Mouse (Mus musculus) kidney, embryonic 14.5 days (tissue): Measurements from ENCODE around the gene Dmtf1. TPM values are rescaled to one million over a fixed set of nuclear protein-coding genes. Genes with fewer than 3 reads are reported as not detected.

ENCODE experiments used
- ATAC-seq: fragments of 200-750 bp; cut with Nextera tagmentation; 2 replicates; pipeline ENCODE4 v1.8.0; 2017; ENCODE audit warnings: moderate number of reproducible peaks, mild to moderate bottlenecking, moderate TSS enrichment, moderate library complexity; ENCODE audit not compliant: low FRiP score, low TSS enrichment
- H3K27ac ChIP-seq: fragments of 300-500 bp; sonication (generic); 2 replicates; pipeline ENCODE4 v1.5.1; 2014; ENCODE audit warnings: low read depth, mild to moderate bottlenecking, low read length, moderate library complexity, mixed read lengths
- H3K27me3 ChIP-seq: fragments of 300-500 bp; sonication (generic); 2 replicates; pipeline ENCODE4 v1.6.1; 2014; ENCODE audit warnings: mild to moderate bottlenecking, low read length; ENCODE audit not compliant: control insufficient read depth, insufficient read depth
- H3K36me3 ChIP-seq: fragments of 300-500 bp; sonication (generic); 2 replicates; pipeline ENCODE4 v1.6.1; 2014; ENCODE audit warnings: low read length, mixed read lengths; ENCODE audit not compliant: control insufficient read depth, insufficient read depth
- H3K4me1 ChIP-seq: fragments of 300-500 bp; sonication (generic); 2 replicates; pipeline ENCODE4 v1.6.1; 2014; ENCODE audit warnings: low read length, mixed read lengths; ENCODE audit not compliant: control insufficient read depth, insufficient read depth
- H3K4me2 ChIP-seq: fragments of 300-500 bp; sonication (generic); replicated peaks from 2 replicates; pipeline ENCODE4 v1.6.1; 2014; ENCODE audit warnings: low read depth, mild to moderate bottlenecking, low read length
- H3K4me3 ChIP-seq: fragments of 300-500 bp; sonication (generic); 2 replicates; pipeline ENCODE4 v1.5.1; 2014; ENCODE audit warnings: mild to moderate bottlenecking, low read length
- H3K9ac ChIP-seq: fragments of 300-500 bp; sonication (generic); 2 replicates; pipeline ENCODE4 v1.6.1; 2014; ENCODE audit warnings: low read depth, mild to moderate bottlenecking, low read length, moderate library complexity
- H3K9me3 ChIP-seq: fragments of 300-500 bp; sonication (generic); 2 replicates; pipeline ENCODE4 v1.6.1; 2016; ENCODE audit warnings: low read length; ENCODE audit not compliant: control insufficient read depth
- WGBS: fragments of 180-500 bp; shearing (Covaris S2); extraction: QIAGEN DNeasy Blood & Tissue Kit; methylation state at CpG from one replicate; pipeline ENCODE4 v1.1.7; 2014; 5-methylcytosine and 5-hydroxymethylcytosine counted together
- polyA plus RNA-seq: library from polyadenylated mRNA; unstranded; fragments of >200 nt; fragmentation: Nextera tagmentation; extraction: Ambion mirVana; gene quantifications from 2 replicates; pipeline ENCODE4 v1.2.1, GENCODE M21; 2014

The Dmtf1 gene
- polyA plus RNA-seq, 1 experiment from 2014 or later, result 55.5 TPM

DNA sequence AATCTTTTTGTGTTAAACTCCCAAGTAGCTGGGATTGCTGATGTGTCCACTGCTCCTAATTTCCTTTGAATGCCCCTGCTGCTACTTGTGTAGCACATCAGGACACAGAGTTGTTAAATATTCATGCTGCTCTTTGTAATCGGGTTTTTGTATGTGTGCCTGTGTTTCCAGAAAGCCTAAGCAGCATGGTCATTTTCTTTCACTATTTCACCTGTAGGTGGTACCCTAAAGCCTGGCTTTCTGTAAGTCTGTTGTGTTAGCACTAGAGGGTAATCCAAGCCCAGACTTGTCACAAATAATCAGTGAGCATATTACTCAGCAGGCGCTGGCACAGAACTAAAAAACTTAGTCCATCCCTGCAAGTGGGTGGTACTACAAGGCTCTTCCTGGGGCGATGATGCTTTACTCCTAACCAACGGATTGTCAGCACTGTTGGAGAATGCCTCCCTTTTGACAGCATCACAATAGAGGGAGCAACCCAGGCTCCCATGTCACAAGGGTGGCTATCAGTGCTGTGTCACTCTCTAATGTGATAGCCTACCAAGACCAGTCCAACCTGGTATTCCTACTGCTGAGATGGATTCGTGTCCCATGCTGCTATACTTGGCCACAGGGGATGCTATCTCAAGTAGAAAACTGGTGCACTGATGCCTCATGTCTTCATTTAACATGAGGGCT is 88.3 kb downstream of the Dmtf1 start:
- H3K36me3 ChIP-seq, result no peaks in the 10 kb centered on the region
- H3K27ac ChIP-seq, result no peak overlapping the region
- H3K4me3 ChIP-seq, result no peak overlapping the region
- no peaks in the 10 kb centered on the region for H3K4me1 ChIP-seq
- no peaks in the 10 kb centered on the region for H3K9me3 ChIP-seq
- no peaks in the 10 kb centered on the region for H3K27me3 ChIP-seq
- ATAC-seq, result no peak
- H3K4me2 ChIP-seq, result no peak overlapping the region
- WGBS, result 68% methylated on average over 5 of the region's 5 CpGs
- no peak overlapping the region for H3K9ac ChIP-seq

DNA sequence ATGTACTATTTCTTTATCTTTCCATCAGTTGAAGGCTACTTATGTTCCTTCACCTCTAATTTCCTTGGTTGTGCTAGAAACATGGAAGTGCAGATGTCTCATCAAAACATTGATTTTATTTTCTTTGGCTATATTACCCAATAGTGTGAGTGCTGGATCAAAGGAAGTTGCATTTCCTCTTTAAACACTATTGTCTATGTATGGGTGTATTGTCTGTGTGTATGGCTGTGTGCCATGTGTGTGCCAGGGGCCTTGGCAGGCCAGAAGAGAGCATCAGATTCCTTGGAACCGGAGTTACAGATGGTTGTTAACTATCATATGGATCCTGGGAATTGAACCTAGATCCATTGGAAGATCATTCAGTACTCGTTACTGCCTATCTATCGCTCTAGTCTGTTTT is 90.2 kb downstream of the Dmtf1 start:
- H3K9me3 ChIP-seq, result no peaks in the 10 kb centered on the region
- WGBS, result 86% methylated on average over 3 of the region's 3 CpGs

DNA sequence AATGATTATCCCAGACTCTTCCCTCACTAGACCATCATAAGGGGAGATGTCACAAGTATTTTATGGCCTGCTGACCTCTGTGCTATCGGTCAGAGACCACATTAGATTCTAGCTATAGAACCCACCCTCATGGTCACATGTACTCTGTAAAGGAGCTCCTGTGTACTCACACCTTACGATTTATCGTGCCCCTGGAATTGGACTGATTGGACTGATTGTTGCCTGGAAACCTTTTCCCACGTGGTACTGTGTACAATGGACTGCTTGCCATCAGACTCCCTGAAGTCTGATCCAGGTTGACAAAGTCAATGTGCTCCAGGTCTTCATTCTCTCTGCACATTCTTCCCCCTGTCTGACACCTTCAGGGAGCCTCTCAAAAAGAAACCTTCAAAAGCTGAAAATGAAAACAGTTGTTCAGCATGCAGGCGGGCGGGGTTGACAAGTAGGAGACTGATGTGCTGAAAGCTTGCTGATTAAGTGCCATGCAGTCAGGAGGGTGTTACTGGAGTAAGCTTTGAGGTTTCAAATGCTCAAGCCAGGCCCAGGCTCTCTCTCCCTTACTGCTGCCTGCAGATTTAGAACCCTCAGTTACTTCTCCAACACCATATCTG is 91.9 kb downstream of the Dmtf1 start:
- no peak overlapping the region for H3K9ac ChIP-seq
- no peaks in the 10 kb centered on the region for H3K36me3 ChIP-seq
- WGBS, result 49% methylated on average over 6 of the region's 6 CpGs
- no peak overlapping the region for H3K27ac ChIP-seq
- H3K27me3 ChIP-seq, result no peaks in the 10 kb centered on the region
- ATAC-seq, result no peak
- no peak overlapping the region for H3K4me2 ChIP-seq
- no peaks in the 10 kb centered on the region for H3K9me3 ChIP-seq
- no peak overlapping the region for H3K4me3 ChIP-seq
- no peaks in the 10 kb centered on the region for H3K4me1 ChIP-seq

More for the DNA sequence above, 90.2 kb downstream of the Dmtf1 start:
- Histone ChIP-seq H3K27ac (no peak overlapping the region), H3K9ac (no peak overlapping the region), H3K4me1 (no peaks in the 10 kb centered on the region), H3K4me2 (no peak overlapping the region), H3K27me3 (no peaks in the 10 kb centered on the region), H3K36me3 (no peaks in the 10 kb centered on the region), H3K4me3 (no peak overlapping the region)
- ATAC-seq, result no peak

DNA sequence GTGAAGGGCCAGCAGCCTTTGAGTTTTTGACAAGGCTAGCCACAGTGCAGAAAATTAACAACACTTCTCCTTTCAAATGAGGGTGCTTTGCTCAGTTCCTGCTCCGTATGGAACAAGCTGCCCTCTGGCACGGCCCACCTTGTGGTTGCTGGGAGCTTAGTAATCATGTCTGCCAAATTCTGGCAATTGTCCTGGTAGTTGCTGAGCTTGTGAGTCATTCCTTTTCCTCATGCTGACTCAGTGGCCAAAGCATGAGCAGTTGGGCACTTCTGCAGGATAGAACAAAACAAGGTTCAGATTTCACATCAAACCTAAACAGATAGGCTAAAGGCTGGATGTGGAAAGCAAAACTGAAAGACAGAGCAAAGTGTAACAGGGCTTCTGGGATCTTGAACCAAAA is 92.7 kb downstream of the Dmtf1 start:
- no peaks in the 10 kb centered on the region for H3K9me3 ChIP-seq
- no peak overlapping the region for H3K4me2 ChIP-seq
- no peak overlapping the region for H3K9ac ChIP-seq
- no peaks in the 10 kb centered on the region for H3K36me3 ChIP-seq
- 85% methylated on average over 2 of the region's 2 CpGs for WGBS
- no peak overlapping the region for H3K4me3 ChIP-seq
- H3K4me1 ChIP-seq, result no peaks in the 10 kb centered on the region
- no peak for ATAC-seq
- no peaks in the 10 kb centered on the region for H3K27me3 ChIP-seq
- H3K27ac ChIP-seq, result no peak overlapping the region

Other genes starting within 250 kb of the Dmtf1 start
- 37.2 and 48.9 TPM in 2 replicates for gene Crot, start 164.5 kb downstream of the Dmtf1 start, polyA plus RNA-seq
- 27.7 and 28.1 TPM in 2 replicates for gene Tmem243, start 61.1 kb downstream of the Dmtf1 start, polyA plus RNA-seq
- 1.6 and 3.3 TPM in 2 replicates for gene 9330182L06Rik, start 104.3 kb upstream of the Dmtf1 start, polyA plus RNA-seq